Comparison of ENCODE assay signal across 29 mouse cellular contexts in genomic region chr9:44911365-44911764, GRCm38 (mm10). TPM values are rescaled to one million over a fixed set of nuclear protein-coding genes. Genes with fewer than 3 reads are reported as not detected.
DNase-seq lines count a peak whose midpoint lies in the region; ATAC-seq lines count a peak whose summit lies in the region.
"Had no signal": no experiment of that assay in that cellular context is flagged by ENCODE, and none has a peak within 500 bp of the region (broad histone marks: within the 10 kb centered on the region; RNA-seq: fewer than 3 reads in every experiment).

No protein-coding gene starts in this region.

- peaks cover 9% of the 10 kb centered on the region for H3K4me1 ChIP-seq in hindbrain, embryonic 12.5 days
- H3K4me1 ChIP-seq: forebrain, embryonic 10.5 days had no signal

- no peak overlapping the region for H3K27ac ChIP-seq in hindbrain, embryonic 12.5 days
- H3K27ac ChIP-seq: embryonic facial prominence, embryonic 13.5 days; embryonic facial prominence, embryonic 15.5 days; forebrain, embryonic 10.5 days; forebrain, embryonic 12.5 days had no signal

- no peak overlapping the region for H3K4me2 ChIP-seq in hindbrain, embryonic 12.5 days (replicated peaks)
- H3K4me2 ChIP-seq: embryonic facial prominence, embryonic 13.5 days; embryonic facial prominence, embryonic 15.5 days; forebrain, embryonic 12.5 days had no signal

- no peaks in the 10 kb centered on the region for H3K27me3 ChIP-seq in hindbrain, embryonic 12.5 days
- H3K27me3 ChIP-seq: CH12.LX; embryonic facial prominence, embryonic 13.5 days; embryonic facial prominence, embryonic 15.5 days; forebrain, embryonic 12.5 days; Patski had no signal

- no peak for DNase-seq in frontal cortex, postnatal 14 days (ENCODE audit: low spot score in 2 of 2)
- DNase-seq in left cerebral cortex, adult 18-20 months (ENCODE audit: low spot score in 2 of 2): peak; percentile 20 to 22
- no peak for DNase-seq in left cerebral cortex, postnatal 10 days (ENCODE audit: extremely low spot score in 1 of 2, low spot score in 2 of 2)
- peak; percentile 80 for DNase-seq in brain, adult 2 months (ENCODE audit: low read depth, low spot score)
- DNase-seq: adrenal gland, adult 8-10 months; adrenal gland, postnatal 14 days; adrenal gland, postnatal 36 days; B cell, adult 2 months; cerebellum, adult 11 months; cerebellum, adult 18-20 months; cerebellum, adult 8-10 months; cerebellum, adult 9-11 months; cerebellum, postnatal 14 days; cerebellum, postnatal 36 days; embryo, embryonic 11 days had no signal

- intact Hi-C loops in left cerebral cortex, postnatal 10 days (cut with DNase I): no loop called here

- H3K9me3 ChIP-seq in hindbrain, embryonic 12.5 days (replicated peaks): no peaks in the 10 kb centered on the region
- H3K9me3 ChIP-seq: embryonic facial prominence, embryonic 13.5 days; embryonic facial prominence, embryonic 15.5 days; forebrain, embryonic 10.5 days; forebrain, embryonic 12.5 days; G1E had no signal

- 98% methylated on average over 4 of the region's 4 CpGs for WGBS in hindbrain, embryonic 12.5 days

- peaks cover 28% of the 10 kb centered on the region for H3K36me3 ChIP-seq in hindbrain, embryonic 12.5 days

- H3K9ac ChIP-seq in hindbrain, embryonic 12.5 days: no peak overlapping the region
- H3K9ac ChIP-seq: embryonic facial prominence, embryonic 13.5 days; embryonic facial prominence, embryonic 15.5 days; forebrain, embryonic 12.5 days had no signal

- ATAC-seq in frontal cortex, adult (ENCODE audit: low TSS enrichment): peak; percentile 92
- no peak for ATAC-seq in hindbrain, embryonic 12.5 days (ENCODE audit: low FRiP score)
- ATAC-seq: activated CD4-positive, CD25-positive, alpha-beta regulatory T cell, adult 4 months; CD4-positive, CD25-positive, alpha-beta regulatory T cell, adult 4 months; forebrain, embryonic 14.5 days; forebrain, embryonic 16.5 days; Patski had no signal

- H3K4me3 ChIP-seq in hindbrain, embryonic 12.5 days: no peak overlapping the region
- H3K4me3 ChIP-seq: embryonic facial prominence, embryonic 13.5 days; embryonic facial prominence, embryonic 15.5 days; erythroblast, embryonic 14.5 days; forebrain, embryonic 10.5 days; forebrain, embryonic 12.5 days had no signal

RNA-seq across cellular contexts. Expression of gene Atp5l, which starts 9.2 kb away (rescaled TPM):
- 100 to 1,000 TPM; 316 to 362 TPM for total RNA-seq in left cerebral cortex, adult 18-20 months (2021)
- 100 to 1,000 TPM; 377 to 378 TPM for total RNA-seq in left cerebral cortex, postnatal 10 days (2021)
- 489 and 578 TPM in 2 replicates for polyA plus RNA-seq in hindbrain, embryonic 12.5 days (2016; fragmentation: Nextera tagmentation; extraction: Ambion mirVana)

RNA-seq across cellular contexts. Expression of gene Kmt2a, which starts 30.3 kb away (rescaled TPM):
- total RNA-seq in left cerebral cortex, adult 18-20 months (2021): 10 to 100 TPM; 84.1 to 88.1 TPM
- total RNA-seq in left cerebral cortex, postnatal 10 days (2021): 10 to 100 TPM; 43.2 to 49.7 TPM
- 29.5 and 33.2 TPM in 2 replicates for polyA plus RNA-seq in hindbrain, embryonic 12.5 days (2016; fragmentation: Nextera tagmentation; extraction: Ambion mirVana)

RNA-seq across cellular contexts. Expression of gene Ube4a, which starts 54.0 kb away (rescaled TPM):
- 10 to 100 TPM; 66.7 to 69.0 TPM for total RNA-seq in left cerebral cortex, adult 18-20 months (2021)
- 100 to 1,000 TPM in 1 of 2 experiments, 10 to 100 TPM in 1; 96.1 to 101 TPM for total RNA-seq in left cerebral cortex, postnatal 10 days (2021)
- polyA plus RNA-seq in hindbrain, embryonic 12.5 days (2016; fragmentation: Nextera tagmentation; extraction: Ambion mirVana): 36.0 and 40.4 TPM in 2 replicates

Comparison
In these comparisons a context has a peak if more than half of its experiments do, and no peak if none do; other contexts are left out.
1. DNase-seq: peak in left cerebral cortex, adult 18-20 months (2 of 2) and brain, adult 2 months (single experiment); none in frontal cortex, postnatal 14 days (0 of 2) and left cerebral cortex, postnatal 10 days (0 of 2).